Mouse (Mus musculus) Muller cell, postnatal 12 days (primary cell): ENCODE measurements around the gene Atp7a.

Source experiments
- DNase-seq: peaks from one replicate; pipeline ENCODE4 v3.0.0-alpha.2; 2015; ENCODE audit errors: inconsistent ontology term

Gene Atp7a

GRCm38 (mm10) chrX:106171106-106171852 is 144.2 kb downstream of the Atp7a start:
- peak; percentile 56 for DNase-seq

- DNase-seq, result no peak
Observed at GRCm38 (mm10) chrX:106171853-106172154, 144.7 kb downstream of the Atp7a start.
